Mouse (Mus musculus) ovary, postnatal 14 days (tissue): Measurements from ENCODE around the gene Il2rb.

Source experiments
- DNase-seq: peaks from one replicate; pipeline ENCODE4 v3.0.0; 2022; ENCODE audit warnings: low spot score

Il2rb gene

DNA sequence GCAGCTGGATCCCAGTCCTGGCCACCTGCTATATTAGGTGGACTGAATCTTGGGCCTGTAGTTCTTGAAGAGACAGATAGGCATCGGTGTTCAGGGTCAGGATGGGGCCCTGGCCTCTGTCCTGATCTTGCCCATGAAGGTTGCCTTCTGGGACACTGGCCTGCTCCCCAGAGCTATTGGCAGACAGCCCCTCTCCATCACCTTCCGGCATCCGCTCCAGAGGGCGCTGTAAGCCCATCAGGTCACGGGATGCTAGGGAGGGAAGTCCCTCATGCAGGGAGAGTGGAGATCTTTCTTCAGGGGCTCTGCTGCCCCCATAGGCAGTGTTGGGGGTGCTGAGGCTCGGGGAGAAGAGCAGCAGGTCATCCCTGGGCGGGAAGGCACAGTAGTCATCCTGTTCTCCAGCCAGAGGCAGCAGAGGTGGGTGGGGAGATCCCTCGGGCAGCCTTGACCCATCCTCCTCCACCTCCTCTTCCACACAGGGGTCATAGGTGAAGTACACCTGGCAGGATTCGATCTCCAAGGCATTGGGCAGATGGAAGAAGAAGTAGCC lies 13.5 kb downstream of the Il2rb start:
- DNase-seq = no peak

DNA sequence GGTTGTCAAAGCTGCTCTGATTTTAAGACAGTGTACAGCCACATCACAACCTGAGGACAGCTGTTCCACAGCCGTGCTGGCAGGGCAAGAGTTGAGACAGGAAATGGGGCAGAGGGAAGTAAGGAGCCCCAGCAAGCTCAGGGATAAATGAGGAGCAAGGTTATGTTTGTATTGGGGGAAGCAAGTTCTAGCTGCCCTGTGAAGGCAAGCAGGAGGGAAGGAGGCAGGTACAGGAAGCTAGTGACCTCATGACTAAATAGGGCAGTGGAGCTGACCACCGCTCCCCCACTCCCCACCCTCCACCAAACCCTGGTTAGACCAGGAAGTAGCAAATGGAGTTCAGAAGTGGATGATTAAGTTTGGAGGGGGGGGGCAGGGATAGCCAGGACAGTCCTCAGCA lies 14.1 kb downstream of the Il2rb start:
- no peak for DNase-seq

- no peak for DNase-seq
Measured at GRCm38 (mm10) chr15:78480111-78480510, 15.0 kb downstream of the Il2rb start.

DNA sequence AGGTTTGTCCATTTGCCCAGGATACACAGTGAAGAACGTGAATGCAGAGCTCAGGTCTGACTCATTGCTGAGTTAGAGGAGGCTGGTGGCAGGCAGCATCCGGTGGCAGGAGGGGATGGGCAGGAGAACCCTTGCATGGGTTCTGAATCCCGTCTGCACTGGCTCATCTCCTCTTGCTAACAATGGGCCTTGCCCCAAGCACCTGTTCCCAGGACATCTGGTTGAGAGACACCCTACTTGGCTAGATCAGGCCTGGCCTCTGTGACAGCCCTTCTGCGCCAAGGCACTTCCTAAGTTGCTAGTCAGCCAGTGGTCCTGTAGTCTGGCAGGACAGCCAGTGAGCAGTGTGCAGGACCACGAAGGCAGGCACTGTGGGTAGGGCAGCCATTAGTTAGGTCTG lies 15.6 kb downstream of the Il2rb start:
- DNase-seq = no peak

GRCm38 (mm10) chr15:78478073-78478472 lies 17.0 kb downstream of the Il2rb start:
- DNase-seq = no peak

- no peak for DNase-seq
Measured at GRCm38 (mm10) chr15:78476878-78477277, 18.2 kb downstream of the Il2rb start.

DNA sequence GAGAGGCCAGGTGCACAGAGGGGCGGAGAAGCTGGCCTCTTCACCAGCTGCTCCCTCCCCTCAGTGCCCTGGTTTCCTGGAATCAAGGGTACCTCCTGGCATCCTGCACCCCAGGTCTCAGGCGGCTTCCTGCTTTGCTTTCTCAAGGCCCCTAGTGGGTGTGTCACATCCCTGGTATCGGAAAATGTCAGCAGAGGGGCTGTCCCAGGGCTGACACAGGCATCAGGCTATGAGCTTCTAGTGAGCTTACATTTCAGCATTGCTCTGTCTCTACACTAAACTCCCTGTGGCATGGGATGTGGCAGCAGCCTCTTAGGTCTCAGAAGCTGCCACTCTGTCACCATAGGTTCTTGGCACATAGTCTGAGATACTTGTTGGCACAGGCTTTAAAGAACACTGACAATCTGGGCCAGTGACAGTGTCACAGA lies 19.5 kb downstream of the Il2rb start:
- DNase-seq = no peak

DNA sequence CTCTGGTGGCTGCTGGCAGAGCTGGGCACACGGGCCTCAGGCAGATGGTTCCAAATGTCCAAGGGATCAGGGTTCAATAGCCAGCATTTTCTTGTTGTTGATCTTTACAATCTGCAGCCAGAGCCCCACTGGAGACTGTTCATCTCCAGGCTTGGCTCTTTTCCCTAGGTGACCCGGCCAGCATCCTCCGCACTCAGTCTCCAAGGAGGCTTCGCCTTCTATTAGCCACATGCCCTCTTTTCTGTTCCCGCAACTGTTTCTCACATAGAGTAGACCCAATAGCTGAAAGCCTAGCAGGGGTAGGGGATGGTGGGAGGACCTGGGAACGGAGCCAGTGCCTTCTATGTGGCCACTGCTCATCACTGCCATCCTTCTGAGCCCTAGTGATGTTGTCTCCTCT lies 21.6 kb downstream of the Il2rb start:
- DNase-seq = no peak

DNA sequence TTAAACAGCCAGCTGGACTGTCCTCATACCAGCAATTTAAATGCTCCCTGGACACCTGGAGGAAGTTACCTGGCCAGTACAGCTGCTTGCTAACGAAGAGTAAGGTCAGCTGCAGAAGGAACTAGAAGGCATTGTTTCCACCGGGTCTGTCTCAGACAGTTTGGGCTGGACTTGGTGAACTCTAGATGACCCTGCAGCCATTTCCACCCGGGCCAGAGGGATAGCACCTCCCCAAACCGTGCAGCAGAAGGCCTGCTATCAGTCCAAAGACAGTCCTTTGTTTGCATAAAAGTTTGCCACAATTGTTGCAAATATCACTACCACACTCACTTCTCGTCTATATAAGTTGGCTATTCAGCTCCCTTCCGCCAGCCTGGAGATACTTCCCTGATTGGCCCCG lies 23.2 kb downstream of the Il2rb start:
- no peak for DNase-seq

DNA sequence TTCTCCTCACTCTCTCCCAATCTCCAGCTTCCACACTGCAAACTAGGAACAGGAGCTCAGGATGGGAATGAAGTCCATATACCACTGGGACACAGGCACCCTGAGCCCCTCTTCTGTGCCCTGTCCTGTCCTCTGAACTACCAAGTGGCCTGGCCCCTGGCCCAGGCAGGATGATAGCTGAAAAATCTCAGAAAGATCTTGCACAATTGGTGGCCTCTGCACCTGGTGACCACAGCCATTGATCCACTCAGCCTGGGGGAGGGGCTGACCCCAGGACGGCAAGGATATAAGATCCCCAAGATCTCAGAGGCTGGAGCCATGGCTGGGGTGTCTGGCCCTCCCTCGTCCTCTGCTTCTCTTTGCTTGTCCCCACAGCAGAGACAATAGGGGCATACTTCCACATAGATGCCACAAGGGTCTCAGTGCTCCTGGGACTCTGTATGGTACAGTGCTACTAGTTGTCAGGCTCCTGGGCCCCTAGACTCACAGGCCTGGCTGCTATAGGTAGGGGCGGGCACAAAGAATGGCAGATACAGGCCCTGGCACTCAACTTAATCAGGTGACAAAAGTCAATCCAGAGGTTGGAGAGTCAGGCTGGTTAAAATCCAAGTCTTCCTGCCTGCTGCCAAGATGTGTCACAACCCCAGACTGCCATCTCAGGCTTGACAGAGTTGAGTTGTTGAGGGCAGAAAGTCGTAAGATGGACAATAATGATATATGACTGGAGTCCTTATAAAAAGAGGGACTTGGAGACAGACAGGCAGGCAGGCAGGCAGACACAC lies 24.4 kb downstream of the Il2rb start:
- no peak for DNase-seq

GRCm38 (mm10) chr15:78468379-78468937 lies 26.6 kb downstream of the Il2rb start, which contains the start of gene Tmprss6:
Gene Tmprss6, minus strand, starts transcription at chr15:78468634.
- DNase-seq = no peak

DNA sequence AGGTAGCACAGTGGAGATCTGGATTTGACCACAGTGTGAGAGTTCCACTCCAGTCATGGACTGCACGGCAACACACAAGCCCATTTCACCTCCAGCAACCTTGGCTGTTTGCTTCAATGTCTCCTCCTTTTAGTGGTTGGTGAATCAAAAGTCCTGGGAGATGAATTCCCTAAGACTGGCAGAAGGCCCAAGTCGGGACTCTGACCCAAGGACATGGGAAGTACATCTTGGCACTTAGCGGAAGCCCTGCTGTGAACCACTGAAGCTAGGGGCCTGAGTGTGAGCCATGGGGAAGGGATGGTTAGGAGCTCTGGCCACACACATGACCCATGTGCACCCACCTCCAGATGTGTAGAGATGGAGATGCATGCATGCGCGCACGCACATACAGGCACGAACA lies 27.5 kb downstream of the Il2rb start:
- no peak for DNase-seq

DNA sequence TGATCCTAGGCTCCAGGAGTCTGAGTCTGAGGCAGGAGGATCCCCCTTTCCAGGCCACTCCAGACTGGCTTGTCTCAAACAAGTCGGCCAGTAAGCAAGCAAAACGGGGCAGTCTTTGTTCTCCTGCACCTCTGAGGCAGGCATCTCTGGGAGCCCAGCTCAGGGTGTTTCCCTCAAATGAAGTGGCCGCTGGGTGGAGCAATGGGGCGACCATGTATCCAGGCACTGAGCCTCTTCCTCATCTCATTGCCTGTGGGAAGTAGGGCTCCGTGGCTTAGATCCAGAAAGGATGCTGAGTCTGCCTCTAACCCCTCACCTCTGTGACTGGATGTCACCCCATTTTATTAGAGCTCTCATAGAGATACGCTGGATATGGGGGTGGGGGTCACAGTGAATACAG lies 28.3 kb downstream of the Il2rb start:
- DNase-seq = no peak

GRCm38 (mm10) chr15:78462981-78463380 lies 32.1 kb downstream of the Il2rb start:
- no peak for DNase-seq

GRCm38 (mm10) chr15:78457193-78457592 lies 37.9 kb downstream of the Il2rb start:
- no peak for DNase-seq

DNA sequence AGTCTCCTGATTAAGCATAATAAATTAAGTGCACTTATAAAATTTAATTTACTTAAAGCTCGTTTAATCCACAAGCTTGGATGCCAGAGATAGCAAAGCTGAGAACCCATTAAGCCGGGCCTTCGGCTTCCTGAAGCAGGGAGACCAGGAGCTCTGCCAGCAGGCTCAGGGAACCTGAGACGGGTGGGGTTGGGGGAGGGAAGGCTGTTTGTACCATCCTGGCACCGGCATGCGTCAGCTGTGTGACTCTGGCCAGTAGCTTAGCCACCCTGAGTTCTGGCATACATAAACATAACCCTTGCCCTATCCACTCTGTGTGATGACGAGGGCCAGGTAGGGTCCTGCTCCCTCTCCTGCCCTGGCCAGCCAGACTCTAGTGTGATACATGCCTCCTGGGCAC lies 39.0 kb downstream of the Il2rb start:
- DNase-seq = no peak

- no peak for DNase-seq
Measured at GRCm38 (mm10) chr15:78455168-78455567, 39.9 kb downstream of the Il2rb start.

- no peak for DNase-seq
Measured at GRCm38 (mm10) chr15:78452929-78453328, 42.1 kb downstream of the Il2rb start.

DNA sequence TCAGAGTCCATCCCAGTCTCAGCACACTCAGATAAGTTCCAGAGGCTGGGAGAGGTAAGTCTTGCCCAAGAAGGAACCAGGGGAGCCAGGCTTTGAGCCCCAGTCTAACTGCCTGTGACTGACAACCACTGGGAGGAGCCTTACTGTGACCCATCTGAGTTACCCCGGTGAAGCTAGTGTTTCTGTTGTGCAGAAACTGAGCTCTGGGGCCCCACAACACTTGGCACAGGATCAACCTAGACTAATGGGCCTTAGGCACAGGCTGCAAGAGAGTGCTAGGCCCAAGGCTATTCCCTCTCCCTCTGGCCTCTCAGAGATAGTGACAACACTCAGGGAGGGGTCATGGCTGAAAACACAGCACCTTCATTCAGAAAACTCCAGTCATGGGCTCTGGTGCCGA lies 43.9 kb downstream of the Il2rb start:
- DNase-seq = no peak

- DNase-seq = no peak
Measured at GRCm38 (mm10) chr15:78450419-78450768, 44.7 kb downstream of the Il2rb start.

DNA sequence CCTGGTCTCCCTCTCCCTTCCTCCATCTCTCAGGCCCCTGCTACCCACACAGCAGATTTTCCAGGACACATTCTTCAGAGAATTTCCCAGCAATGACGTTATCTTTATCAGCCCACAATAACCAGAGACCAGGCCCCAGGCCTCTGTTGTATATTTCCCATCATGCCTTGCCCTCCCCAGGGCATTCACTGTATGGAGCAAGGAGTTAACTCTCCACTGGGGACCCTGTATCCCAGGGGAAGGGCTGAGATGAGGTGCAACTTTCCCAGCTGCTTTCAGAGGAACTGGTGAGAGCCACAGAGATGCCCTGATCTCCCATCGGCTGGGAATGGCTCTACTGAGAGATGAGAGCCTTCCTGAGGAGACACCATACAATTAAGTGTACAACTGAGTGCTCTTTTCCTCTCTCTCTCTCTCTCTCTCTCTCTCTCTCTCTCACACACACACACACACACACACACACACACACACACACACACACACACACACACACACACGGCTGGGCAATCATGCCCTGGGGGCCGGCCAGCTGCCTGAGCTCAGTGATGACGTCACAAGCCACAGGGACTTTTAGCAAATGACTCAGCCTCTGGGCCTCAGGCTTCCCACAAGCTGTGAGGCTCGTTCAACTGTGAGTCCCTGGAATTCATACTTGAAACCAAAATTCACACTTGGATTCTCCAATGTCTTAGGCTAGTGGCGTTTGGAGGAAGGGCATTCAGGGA lies 45.2 kb downstream of the Il2rb start:
- no peak for DNase-seq

DNA sequence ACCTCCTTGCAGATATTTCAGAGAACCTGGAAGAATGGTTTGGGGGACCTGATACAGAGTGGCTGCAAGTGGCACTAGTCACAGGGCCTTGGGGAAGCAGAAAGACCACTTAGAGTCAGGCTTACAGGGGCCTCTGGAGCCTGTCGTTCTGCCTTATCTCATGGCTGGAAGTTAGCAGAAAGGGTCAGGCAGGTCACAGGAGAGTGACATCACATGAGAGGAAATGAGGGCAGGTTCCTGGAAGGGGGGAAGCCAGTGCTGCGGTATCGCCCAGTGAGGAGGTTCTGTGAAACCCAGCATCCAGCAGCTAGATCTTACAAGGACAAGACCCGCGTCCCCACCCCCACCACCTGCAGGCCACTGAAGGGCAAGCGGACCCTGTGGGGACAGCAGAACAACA lies 45.9 kb downstream of the Il2rb start:
- no peak for DNase-seq
